Mouse (Mus musculus) spleen, adult 2 months (tissue): Measurements from ENCODE around the gene Prmt2.

ENCODE experiments used
- CTCF ChIP-seq: fragments of 200-500 bp; IDR thresholded peaks from 2 replicates; pipeline ENCODE4 v1.5.1; 2011; ENCODE audit warnings: mild to moderate bottlenecking, inconsistent platforms; ENCODE audit not compliant: insufficient read depth, insufficient read length, insufficient replicate concordance; ENCODE audit errors: extremely low read depth
- POLR2A ChIP-seq: fragments of 200-500 bp; IDR thresholded peaks from 2 replicates; pipeline ENCODE4 v1.6.1; 2011; ENCODE audit warnings: low read depth, low read length, inconsistent platforms

GRCm38 (mm10) chr10:76246601-76247000 is 8.9 kb upstream of the Prmt2 start:
- no peak for TF ChIP-seq POLR2A
- no peak for TF ChIP-seq CTCF
